Mouse (Mus musculus) hindbrain, embryonic 13.5 days (tissue): ENCODE results near the gene Gm10447. TPM values are rescaled to one million over a fixed set of nuclear protein-coding genes. Genes with fewer than 3 reads are reported as not detected.

Experiments
- microRNA-seq: library from miRNA; unstranded; fragments of <30 nt; microRNA quantifications from one replicate; pipeline ENCODE4, GENCODE M21; 2016
- polyA plus RNA-seq: library from polyadenylated mRNA; unstranded; fragments of >200 nt; fragmentation: Nextera tagmentation; extraction: Ambion mirVana; gene quantifications from 2 replicates; pipeline ENCODE4 v1.2.1, GENCODE M21; 2015

Gm10447 gene
- polyA plus RNA-seq, 1 experiment from 2014 or later: 0.06 TPM

Small RNA genes lying within 50 kb of the gene (microRNA-seq; reads per million reads assigned to microRNA genes)
- gene Mir6920: not detected

Other genes with a start within 250 kb of the Gm10447 start
- 51.5 and 52.8 TPM in 2 replicates for gene Hspa4, start 156.7 kb downstream of the Gm10447 start, polyA plus RNA-seq
- 16.1 and 17.8 TPM in 2 replicates for gene Zcchc10, start 132.4 kb downstream of the Gm10447 start, polyA plus RNA-seq
- 71.5 and 73.4 TPM in 2 replicates for gene Aff4, start 106.3 kb downstream of the Gm10447 start, polyA plus RNA-seq
- gene Leap2, start 33.9 kb downstream of the Gm10447 start, polyA plus RNA-seq: not detected in 2 replicates
- gene Uqcrq, start 26.3 kb downstream of the Gm10447 start, polyA plus RNA-seq: 682 and 692 TPM in 2 replicates
- gene Gdf9, start 26.1 kb downstream of the Gm10447 start, polyA plus RNA-seq: 3.1 and 3.3 TPM in 2 replicates
- 2.5 and 2.6 TPM in 2 replicates for gene Shroom1, start 95 bp upstream of the Gm10447 start, polyA plus RNA-seq
- not detected in 2 replicates for gene Gm9837, start 13.4 kb upstream of the Gm10447 start, polyA plus RNA-seq
- 0.28 TPM in 1 of 2 replicates, not detected in the other for gene Gm9945, start 23.1 kb upstream of the Gm10447 start, polyA plus RNA-seq
- 0.55 and 0.71 TPM in 2 replicates for gene Sowaha, start 23.2 kb upstream of the Gm10447 start, polyA plus RNA-seq
- 16.4 and 17.3 TPM in 2 replicates for gene Sept8, start 62.1 kb upstream of the Gm10447 start, polyA plus RNA-seq
- gene Kif3a, start 110.3 kb upstream of the Gm10447 start, polyA plus RNA-seq: 275 and 285 TPM in 2 replicates
- 3.9 and 4.6 TPM in 2 replicates for gene Il4, start 161.6 kb upstream of the Gm10447 start, polyA plus RNA-seq
- not detected in 2 replicates for gene Il13, start 177.6 kb upstream of the Gm10447 start, polyA plus RNA-seq